In the genomic region with DNA sequence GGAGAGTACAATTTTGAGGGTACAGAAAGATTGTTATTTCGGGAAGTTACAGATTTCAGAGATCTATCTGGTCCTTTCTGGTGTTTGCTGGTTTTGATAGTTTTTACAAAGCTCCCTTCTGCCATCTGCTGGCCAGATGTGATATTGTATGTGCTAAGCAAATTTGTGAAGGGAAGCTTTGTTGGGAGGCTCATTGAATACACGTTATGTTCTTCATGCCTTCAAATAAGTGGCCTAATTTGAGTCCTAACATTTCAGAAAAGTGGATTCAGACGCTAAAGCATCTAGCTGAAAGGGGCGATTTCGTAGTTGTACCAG, we compare ENCODE assay signal across 9 mouse cellular contexts.
A peak's percentile ranks its signal among the peaks of the same experiment; 100 is the strongest.
DNase-seq lines count a peak whose midpoint lies in the region; ATAC-seq and TF ChIP-seq lines count a peak whose summit lies in the region.
"Had no signal": no experiment of that assay in that cellular context is flagged by ENCODE, and none has a peak within 500 bp of the region (broad histone marks: within the 10 kb centered on the region; RNA-seq: fewer than 3 reads in every experiment).

No protein-coding gene starts in this region.

- H3K4me2 ChIP-seq in intestine, postnatal 0 days (replicated peaks; ENCODE audit: low read depth): no peak overlapping the region
- no peak overlapping the region for H3K4me2 ChIP-seq in intestine, embryonic 16.5 days (ENCODE audit: low read depth, low read length)
- H3K4me2 ChIP-seq in neural tube, embryonic 15.5 days: no peak overlapping the region
- H3K4me2 ChIP-seq: embryonic facial prominence, embryonic 12.5 days had no signal

- peak; percentile 57 for DNase-seq in R1 (ENCODE audit: low read depth, low spot score)
- DNase-seq in cerebellum, postnatal 36 days: peak; percentile 68 to 85
- DNase-seq in heart, postnatal 36 days: peak; percentile 27 to 56
- DNase-seq in left cerebral cortex, postnatal 14 days (ENCODE audit: low spot score in 2 of 2): peak; percentile 87 to 93
- no peak for DNase-seq in spleen, adult 12 weeks (ENCODE audit: low spot score)

- no peaks in the 10 kb centered on the region for H3K4me1 ChIP-seq in intestine, postnatal 0 days (replicated peaks; ENCODE audit: control insufficient read depth, insufficient read depth, low read length)
- no peaks in the 10 kb centered on the region for H3K4me1 ChIP-seq in intestine, embryonic 16.5 days (ENCODE audit: control insufficient read depth, insufficient read depth, low read length)
- peaks cover 18% of the 10 kb centered on the region for H3K4me1 ChIP-seq in neural tube, embryonic 15.5 days

- H3K27ac ChIP-seq in intestine, postnatal 0 days (ENCODE audit: low read depth, low read length): no peak overlapping the region
- no peak overlapping the region for H3K27ac ChIP-seq in intestine, embryonic 16.5 days (ENCODE audit: low read length)
- H3K27ac ChIP-seq in neural tube, embryonic 15.5 days (replicated peaks): no peak overlapping the region
- H3K27ac ChIP-seq: embryonic facial prominence, embryonic 12.5 days had no signal

- 7% methylated on average over 5 of the region's 5 CpGs for WGBS in intestine, postnatal 0 days
- WGBS in intestine, embryonic 16.5 days: 10% methylated on average over 5 of the region's 5 CpGs
- WGBS in neural tube, embryonic 15.5 days: 11% methylated on average over 5 of the region's 5 CpGs

- no peak for ATAC-seq in intestine, postnatal 0 days
- no peak for ATAC-seq in intestine, embryonic 16.5 days
- ATAC-seq in neural tube, embryonic 15.5 days (ENCODE audit: low FRiP score): peak; percentile 42; the same call in 1 of the 2 replicates

- intact Hi-C loops in heart, postnatal 36 days (cut with DNase I): loop anchor here (2.0 to 10.0 kb wide), 2 partner anchors 1008 to 1176 kb away; no protein-coding TSS in a partner anchor
- intact Hi-C loops in left cerebral cortex, postnatal 14 days (cut with DNase I): no loop called here

- H3K27me3 ChIP-seq in intestine, postnatal 0 days (replicated peaks; ENCODE audit: control insufficient read depth, insufficient read depth, low read length): no peaks in the 10 kb centered on the region
- no peaks in the 10 kb centered on the region for H3K27me3 ChIP-seq in intestine, embryonic 16.5 days (replicated peaks; ENCODE audit: control insufficient read depth, insufficient read depth, low read length)
- no peaks in the 10 kb centered on the region for H3K27me3 ChIP-seq in neural tube, embryonic 15.5 days (replicated peaks)
- H3K27me3 ChIP-seq: embryonic facial prominence, embryonic 12.5 days had no signal

- H3K9me3 ChIP-seq in intestine, postnatal 0 days (ENCODE audit: control insufficient read depth): no peaks in the 10 kb centered on the region
- no peaks in the 10 kb centered on the region for H3K9me3 ChIP-seq in intestine, embryonic 16.5 days (ENCODE audit: control insufficient read depth, low read length)
- no peaks in the 10 kb centered on the region for H3K9me3 ChIP-seq in neural tube, embryonic 15.5 days (replicated peaks)
- H3K9me3 ChIP-seq: embryonic facial prominence, embryonic 12.5 days had no signal

- no peak overlapping the region for H3K9ac ChIP-seq in intestine, postnatal 0 days (ENCODE audit: low read depth, low read length)
- H3K9ac ChIP-seq in intestine, embryonic 16.5 days (ENCODE audit: low read depth, low read length): no peak overlapping the region
- no peak overlapping the region for H3K9ac ChIP-seq in neural tube, embryonic 15.5 days (replicated peaks)
- H3K9ac ChIP-seq: embryonic facial prominence, embryonic 12.5 days had no signal

- TF ChIP-seq CTCF in intestine, postnatal 0 days (IDR thresholded peaks at IDR 0.05; ENCODE audit: low read depth): peak; percentile 79

- no peaks in the 10 kb centered on the region for H3K36me3 ChIP-seq in intestine, postnatal 0 days (ENCODE audit: control insufficient read depth, insufficient read depth)
- H3K36me3 ChIP-seq in intestine, embryonic 16.5 days (ENCODE audit: control insufficient read depth, insufficient read depth, low read length): no peaks in the 10 kb centered on the region
- H3K36me3 ChIP-seq in neural tube, embryonic 15.5 days: no peaks in the 10 kb centered on the region
- H3K36me3 ChIP-seq: embryonic facial prominence, embryonic 12.5 days had no signal

- no peak overlapping the region for H3K4me3 ChIP-seq in intestine, postnatal 0 days (ENCODE audit: low read depth, low read length)
- H3K4me3 ChIP-seq in intestine, embryonic 16.5 days (ENCODE audit: low read length): no peak overlapping the region
- H3K4me3 ChIP-seq in neural tube, embryonic 15.5 days (replicated peaks): no peak overlapping the region
- H3K4me3 ChIP-seq: embryonic facial prominence, embryonic 12.5 days had no signal
